Mouse (Mus musculus) adrenal gland, adult 10 weeks (tissue): ENCODE results near the gene Tspan18. TPM values are rescaled to one million over a fixed set of nuclear protein-coding genes. Genes with fewer than 3 reads are reported as not detected.

Source experiments
- polyA plus RNA-seq: library from polyadenylated mRNA; stranded (reverse); fragments of 350-450 nt; fragmentation: Illumina TruSeq; extraction: RNeasy Lipid Tissue Mini Kit (QIAGEN cat#74804); gene quantifications from one replicate; pipeline ENCODE4 v1.2.3, GENCODE M21; 2014; ENCODE audit warnings: low read depth, low replicate concordance

The Tspan18 gene
- polyA plus RNA-seq, result 18.4 TPM

GRCm38 (mm10) chr2:93333817-93334731 lies at the start of gene Tspan18:
Gene Tspan18 (minus strand): TSS chr2:93334505.

DNA sequence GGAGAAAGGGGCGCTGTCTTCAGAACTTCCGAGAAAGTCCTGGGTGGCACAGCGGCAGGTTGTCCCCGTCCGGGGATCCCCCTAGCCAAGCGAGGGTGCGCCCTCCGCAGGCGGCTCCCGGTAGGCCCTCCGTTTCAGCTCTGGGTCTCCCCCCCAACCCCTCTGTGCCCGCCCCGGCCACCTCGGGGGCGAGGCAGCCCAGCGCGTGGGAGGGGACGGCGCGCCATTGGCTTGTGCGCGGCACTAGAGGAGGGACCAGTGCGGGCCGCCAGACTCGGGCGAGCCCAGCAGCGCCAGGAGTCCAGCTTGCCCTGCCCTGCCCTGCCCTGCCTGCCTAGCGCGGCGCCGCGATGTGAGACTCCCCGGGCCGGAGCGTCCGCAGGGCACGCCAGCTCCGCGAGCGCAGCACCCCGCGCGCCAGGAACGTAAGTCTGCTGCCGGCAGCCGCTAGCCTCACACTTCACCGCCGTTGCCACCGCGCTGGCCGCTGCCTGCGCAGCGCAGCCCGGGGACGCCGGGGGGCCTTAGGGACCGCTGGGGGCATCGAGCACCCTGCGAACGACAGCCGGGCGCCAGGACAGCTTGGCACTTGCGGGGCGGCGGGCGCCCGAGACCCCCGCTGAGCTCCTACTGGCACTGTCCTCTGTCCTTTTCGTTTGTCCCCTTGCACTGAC lies 146.8 kb downstream of the Tspan18 start, which contains the start of gene Trp53i11:
Gene Trp53i11 (plus strand): TSS at position 226 of the 674 bp plus-strand sequence.

Other genes starting within 250 kb of the Tspan18 start
- gene Trp53i11, start 147.0 kb downstream of the Tspan18 start, polyA plus RNA-seq, result 5.1 TPM
- 11.7 TPM for gene Cd82, start 128.6 kb upstream of the Tspan18 start, polyA plus RNA-seq
- gene Gm10803, start 226.1 kb upstream of the Tspan18 start, polyA plus RNA-seq, result not detected